Mouse (Mus musculus): Measurements from ENCODE around the gene Eif2b4. TPM values are rescaled to one million over a fixed set of nuclear protein-coding genes. Genes with fewer than 3 reads are reported as not detected.

Eif2b4 gene
- polyA plus RNA-seq, 1 experiment = 60.2 TPM

DNA sequence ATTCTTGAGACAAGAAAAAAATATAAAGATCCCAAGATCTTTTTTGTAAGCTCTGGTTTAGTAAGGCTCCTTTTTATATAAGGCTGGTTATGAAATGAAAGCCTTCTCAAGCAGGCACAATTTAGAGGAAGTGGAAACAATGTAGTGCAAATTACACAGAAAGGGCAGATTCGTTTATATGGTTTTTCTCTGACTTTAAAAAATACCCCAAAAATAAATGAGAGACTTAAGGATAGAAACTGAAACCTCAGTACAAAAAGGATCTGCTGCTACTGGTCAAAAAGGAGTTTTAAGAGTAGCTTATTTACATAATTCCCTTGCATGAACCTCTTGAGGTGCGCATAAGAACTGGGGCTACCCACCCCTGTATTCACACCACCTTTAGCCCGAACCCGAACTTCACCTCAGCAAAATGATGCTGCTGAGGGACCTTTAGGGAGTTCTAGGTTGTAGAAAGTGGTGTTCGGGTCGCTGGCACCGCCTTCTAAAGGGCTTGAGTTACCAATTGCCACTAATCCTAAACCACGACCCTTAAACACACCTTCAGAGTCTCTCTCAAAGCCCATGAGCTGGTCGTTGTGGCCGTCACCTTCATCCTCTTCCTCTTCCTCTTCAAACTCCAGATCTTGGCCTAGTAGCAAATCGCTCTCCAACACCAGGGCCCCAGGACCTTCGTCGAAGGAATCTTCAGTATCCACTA is 8.0 kb upstream of the Eif2b4 start:
- TF ChIP-seq MYOD1 (IDR thresholded peaks at IDR 0.05; ENCODE audit: control insufficient read depth in 1 of 3, insufficient read length in 2 of 3, low read depth in 2 of 3) = no peak
- TF ChIP-seq SRF (IDR thresholded peaks at IDR 0.05; ENCODE audit: control insufficient read depth, insufficient read length, low read depth) = no peak
- peak; percentile 54 for TF ChIP-seq POLR2AphosphoS2 (IDR thresholded peaks at IDR 0.05; ENCODE audit: insufficient read length, low read depth)
- Histone ChIP-seq H3K4me2 (ENCODE audit: low read depth) (peak overlapping the region; percentile 81), H3K36me3 (ENCODE audit: control insufficient read depth, insufficient read depth) (peaks cover 47% of the 10 kb centered on the region), H3K4me3 (peak overlapping the region; percentile 90), H3ac (ENCODE audit: control insufficient read depth, insufficient read length) (peak overlapping the region; percentile 34), H3K27me3 (ENCODE audit: control insufficient read depth, insufficient read depth, insufficient read length) (no peaks in the 10 kb centered on the region), H3K79me2 (ENCODE audit: control insufficient read depth, insufficient read depth) (peaks cover 12% of the 10 kb centered on the region)

DNA sequence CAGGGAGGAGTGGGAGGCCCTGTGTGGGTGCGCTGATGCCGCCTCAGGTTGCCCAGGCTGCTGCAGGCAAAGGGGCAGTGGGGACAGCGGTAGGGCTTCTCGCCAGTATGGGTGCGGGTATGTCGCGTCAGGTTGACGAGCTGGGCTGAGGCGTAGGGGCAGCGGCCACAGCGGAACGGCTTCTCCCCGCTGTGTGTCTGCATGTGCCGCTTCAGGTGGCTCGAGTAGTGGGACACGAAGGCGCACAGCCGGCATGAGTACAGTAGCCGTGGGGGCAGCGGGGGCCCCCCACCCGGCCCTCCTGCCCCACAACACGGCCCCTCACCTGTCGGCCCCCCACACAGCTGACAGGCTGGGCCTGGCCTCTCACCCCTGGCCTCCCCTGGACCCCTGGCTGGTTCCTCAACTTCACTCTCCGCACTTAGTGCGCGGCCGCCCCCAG is 7.1 kb upstream of the Eif2b4 start:
- TF ChIP-seq POLR2AphosphoS2 (IDR thresholded peaks at IDR 0.05; ENCODE audit: insufficient read length, low read depth) = peak; percentile 99
- no peak for TF ChIP-seq MYOG (IDR thresholded peaks at IDR 0.05; ENCODE audit: control insufficient read depth in 1 of 3, insufficient read depth in 1 of 3, insufficient read length in 2 of 3, low read depth in 2 of 3)
- peak; percentile 50 for TF ChIP-seq POLR2A (IDR thresholded peaks at IDR 0.05; ENCODE audit: insufficient read length, low read depth)
- Histone ChIP-seq H3K4me3 (peak overlapping the region; percentile 90), H3K36me3 (ENCODE audit: control insufficient read depth, insufficient read depth) (peaks cover 50% of the 10 kb centered on the region), H3K4me2 (ENCODE audit: low read depth) (peak overlapping the region; percentile 81), H3K79me2 (ENCODE audit: control insufficient read depth, insufficient read depth) (peaks cover 12% of the 10 kb centered on the region), H3K27me3 (ENCODE audit: control insufficient read depth, insufficient read depth, insufficient read length) (no peaks in the 10 kb centered on the region), H3ac (ENCODE audit: control insufficient read depth, insufficient read length) (no peak overlapping the region)

DNA sequence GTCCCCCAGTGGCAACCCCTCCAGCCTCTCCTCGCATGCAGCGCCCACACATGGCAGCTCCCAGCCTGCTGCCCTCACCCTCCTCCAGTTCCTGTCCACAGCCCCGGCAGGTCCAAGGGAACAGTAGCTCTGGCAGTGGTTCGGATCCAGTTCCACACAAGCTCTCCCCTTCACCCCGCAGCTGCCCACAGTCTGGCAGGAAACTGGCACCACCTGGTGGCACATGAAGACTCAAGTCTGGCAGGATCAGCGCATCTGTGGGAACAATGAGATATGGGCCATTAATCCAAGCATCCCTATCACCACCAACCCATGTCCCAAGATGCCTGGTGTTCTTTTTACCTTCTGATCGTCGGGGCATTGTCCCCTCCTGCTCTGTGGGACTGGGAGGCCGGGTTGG is 6.7 kb upstream of the Eif2b4 start:
- Histone ChIP-seq H3K79me2 (ENCODE audit: control insufficient read depth, insufficient read depth) (peaks cover 12% of the 10 kb centered on the region), H3K27me3 (ENCODE audit: control insufficient read depth, insufficient read depth, insufficient read length) (no peaks in the 10 kb centered on the region), H3ac (ENCODE audit: control insufficient read depth, insufficient read length) (no peak overlapping the region), H3K4me2 (ENCODE audit: low read depth) (no peak overlapping the region), H3K4me3 (no peak overlapping the region), H3K36me3 (ENCODE audit: control insufficient read depth, insufficient read depth) (peaks cover 50% of the 10 kb centered on the region)
- peak in 1 of 3 experiments; percentile 17 for TF ChIP-seq MYOG (IDR thresholded peaks at IDR 0.05; ENCODE audit: control insufficient read depth in 1 of 3, insufficient read depth in 1 of 3, insufficient read length in 2 of 3, low read depth in 2 of 3)
- no peak for TF ChIP-seq CEBPB (IDR thresholded peaks at IDR 0.05; ENCODE audit: insufficient read depth, poor library complexity, severe bottlenecking)
- TF ChIP-seq SRF (IDR thresholded peaks at IDR 0.05; ENCODE audit: control insufficient read depth, insufficient read length, low read depth) = no peak
- peak in 1 of 3 experiments; percentile 15 for TF ChIP-seq MYOD1 (IDR thresholded peaks at IDR 0.05; ENCODE audit: control insufficient read depth in 1 of 3, insufficient read length in 2 of 3, low read depth in 2 of 3)
- TF ChIP-seq USF1 (IDR thresholded peaks at IDR 0.05; ENCODE audit: low read depth) = no peak
- TF ChIP-seq POLR2AphosphoS2 (IDR thresholded peaks at IDR 0.05; ENCODE audit: insufficient read length, low read depth) = peak; percentile 4
- TF ChIP-seq REST (IDR thresholded peaks at IDR 0.05; ENCODE audit: insufficient read depth, insufficient read length) = no peak
- TF ChIP-seq MAX (IDR thresholded peaks at IDR 0.05; ENCODE audit: low read depth) = no peak
- no peak for TF ChIP-seq TCF12 (IDR thresholded peaks at IDR 0.05; ENCODE audit: insufficient read depth, poor library complexity, severe bottlenecking)
- TF ChIP-seq TCF3 (IDR thresholded peaks at IDR 0.05; ENCODE audit: insufficient read length, low read depth) = no peak
- no peak for TF ChIP-seq POLR2A (IDR thresholded peaks at IDR 0.05; ENCODE audit: insufficient read length, low read depth)
- no peak for TF ChIP-seq E2F4 (IDR thresholded peaks at IDR 0.05; ENCODE audit: insufficient read depth)

DNA sequence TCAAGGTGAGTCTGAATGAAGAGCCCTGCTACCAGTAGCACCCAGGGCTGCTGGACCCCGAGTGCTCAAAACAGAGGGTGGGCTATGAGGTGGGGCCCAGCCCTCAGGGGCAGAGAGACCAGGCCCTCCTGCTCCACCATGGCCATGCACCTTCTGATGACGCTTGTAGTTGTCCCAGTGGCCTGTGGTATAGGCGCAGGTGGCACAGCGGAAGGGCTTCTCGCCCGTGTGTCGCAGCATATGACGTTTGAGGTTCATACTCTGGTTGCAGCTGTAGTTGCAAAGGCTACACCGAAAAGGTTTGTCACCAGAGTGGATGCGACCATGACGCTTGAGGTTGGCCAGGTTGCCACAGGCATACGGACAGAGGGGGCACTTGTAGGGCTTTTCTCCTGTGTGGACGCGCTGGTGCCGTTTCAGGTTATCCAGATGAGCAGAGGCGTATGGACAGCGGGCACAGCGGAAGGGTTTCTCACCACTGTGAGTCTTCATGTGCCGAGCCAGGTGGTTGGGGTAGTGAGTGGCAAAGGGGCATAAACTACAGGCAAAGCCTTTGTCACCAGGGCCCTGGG is 6.2 kb upstream of the Eif2b4 start:
- Histone ChIP-seq H3K4me2 (ENCODE audit: low read depth) (no peak overlapping the region), H3K4me3 (no peak overlapping the region), H3K27me3 (ENCODE audit: control insufficient read depth, insufficient read depth, insufficient read length) (no peaks in the 10 kb centered on the region), H3ac (ENCODE audit: control insufficient read depth, insufficient read length) (no peak overlapping the region), H3K79me2 (ENCODE audit: control insufficient read depth, insufficient read depth) (peaks cover 16% of the 10 kb centered on the region), H3K36me3 (ENCODE audit: control insufficient read depth, insufficient read depth) (peaks cover 50% of the 10 kb centered on the region)
- peak; percentile 81 for TF ChIP-seq POLR2AphosphoS2 (IDR thresholded peaks at IDR 0.05; ENCODE audit: insufficient read length, low read depth)
- no peak for TF ChIP-seq MYOG (IDR thresholded peaks at IDR 0.05; ENCODE audit: control insufficient read depth in 1 of 3, insufficient read depth in 1 of 3, insufficient read length in 2 of 3, low read depth in 2 of 3)
- no peak for TF ChIP-seq MYOD1 (IDR thresholded peaks at IDR 0.05; ENCODE audit: control insufficient read depth in 1 of 3, insufficient read length in 2 of 3, low read depth in 2 of 3)
- TF ChIP-seq REST (IDR thresholded peaks at IDR 0.05; ENCODE audit: insufficient read depth, insufficient read length) = no peak
- TF ChIP-seq POLR2A (IDR thresholded peaks at IDR 0.05; ENCODE audit: insufficient read length, low read depth) = peak; percentile 49
- TF ChIP-seq TCF12 (IDR thresholded peaks at IDR 0.05; ENCODE audit: insufficient read depth, poor library complexity, severe bottlenecking) = no peak
- no peak for TF ChIP-seq SRF (IDR thresholded peaks at IDR 0.05; ENCODE audit: control insufficient read depth, insufficient read length, low read depth)
- TF ChIP-seq MAX (IDR thresholded peaks at IDR 0.05; ENCODE audit: low read depth) = no peak
- TF ChIP-seq E2F4 (IDR thresholded peaks at IDR 0.05; ENCODE audit: insufficient read depth) = no peak
- TF ChIP-seq USF1 (IDR thresholded peaks at IDR 0.05; ENCODE audit: low read depth) = no peak

Measured in myocyte (in vitro differentiated cells).